Mouse (Mus musculus): ENCODE measurements around the gene Crhbp. TPM values are rescaled to one million over a fixed set of nuclear protein-coding genes. Genes with fewer than 3 reads are reported as not detected.

Gene Crhbp
- 0.14 TPM for polyA plus RNA-seq (2015; fragmentation: Illumina TruSeq; extraction: RNeasy Lipid Tissue Mini Kit (QIAGEN cat#74804); ENCODE audit: insufficient read depth, low replicate concordance)

DNA sequence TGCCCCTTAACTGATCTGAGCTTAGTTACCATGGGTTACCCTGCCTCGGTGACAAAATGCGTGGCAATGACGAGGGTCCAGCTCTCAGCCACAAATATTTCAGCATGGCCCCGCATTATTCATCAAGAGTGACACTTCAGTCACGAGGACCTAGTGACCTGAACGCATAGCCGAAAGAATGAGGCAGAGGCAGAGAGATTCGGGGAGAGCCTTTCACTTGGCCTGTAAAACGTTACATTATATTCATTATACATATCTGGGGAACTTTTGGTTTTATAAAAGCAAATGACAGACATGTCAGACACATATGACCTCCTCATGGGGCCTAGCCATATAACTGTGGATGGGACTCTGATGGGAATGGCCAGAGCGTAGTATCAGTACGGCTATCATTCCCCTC, at the start of gene Crhbp:
Crhbp (minus strand) TSS at position 101 of the 400 bp plus-strand sequence.

DNA sequence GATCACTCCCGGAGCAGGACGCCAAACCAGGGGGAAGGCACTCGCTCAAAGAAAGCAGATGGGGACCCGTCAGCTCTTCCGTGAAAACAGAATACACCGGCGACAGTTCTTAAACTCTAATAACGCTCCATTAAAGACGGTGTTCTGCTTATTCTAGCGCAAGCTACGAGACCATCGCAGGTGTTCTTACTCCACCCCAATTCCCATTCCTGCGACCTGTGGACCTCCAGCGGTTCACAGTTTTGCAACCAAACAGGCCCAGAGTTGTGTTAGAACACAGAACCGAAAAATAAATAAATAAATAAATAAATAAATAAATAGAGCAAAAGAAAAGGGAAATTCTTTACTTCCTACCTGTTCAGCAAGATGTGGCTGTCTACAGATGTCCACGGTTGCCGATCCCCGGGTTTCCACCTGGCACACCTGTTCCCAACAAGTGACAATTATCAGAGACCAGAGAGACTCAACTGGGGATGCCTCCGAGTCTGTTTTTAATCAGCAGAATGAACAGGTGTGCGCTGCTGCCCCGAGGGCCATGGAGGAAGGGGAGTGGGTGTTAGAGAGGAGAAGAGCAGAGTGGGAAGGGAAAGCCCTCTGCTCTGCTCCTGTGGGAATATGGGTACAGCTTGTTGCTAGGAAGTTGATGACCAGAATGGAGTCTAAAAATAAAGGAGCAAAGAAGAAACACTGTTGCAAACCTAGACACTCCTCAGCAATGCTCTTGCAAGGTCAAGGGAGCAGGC, 34.1 kb upstream of the Crhbp start, which contains the start of gene S100z:
S100z (minus strand) TSS at position 51 of the 743 bp plus-strand sequence.

Other genes with a start within 250 kb of the Crhbp start
- 2.7 TPM for gene Pde8b, start 194.6 kb downstream of the Crhbp start, polyA plus RNA-seq (2015; fragmentation: Illumina TruSeq; extraction: RNeasy Lipid Tissue Mini Kit (QIAGEN cat#74804); ENCODE audit: insufficient read depth, low replicate concordance)
- 11.2 TPM for gene Zbed3, start 121.3 kb downstream of the Crhbp start, polyA plus RNA-seq (2015; fragmentation: Illumina TruSeq; extraction: RNeasy Lipid Tissue Mini Kit (QIAGEN cat#74804); ENCODE audit: insufficient read depth, low replicate concordance)
- 40.7 TPM for gene Aggf1, start 69.6 kb downstream of the Crhbp start, polyA plus RNA-seq (2015; fragmentation: Illumina TruSeq; extraction: RNeasy Lipid Tissue Mini Kit (QIAGEN cat#74804); ENCODE audit: insufficient read depth, low replicate concordance)
- gene S100z, start 33.8 kb upstream of the Crhbp start, polyA plus RNA-seq (2015; fragmentation: Illumina TruSeq; extraction: RNeasy Lipid Tissue Mini Kit (QIAGEN cat#74804); ENCODE audit: insufficient read depth, low replicate concordance), result not detected
- 9.7 TPM for gene F2rl1, start 80.3 kb upstream of the Crhbp start, polyA plus RNA-seq (2015; fragmentation: Illumina TruSeq; extraction: RNeasy Lipid Tissue Mini Kit (QIAGEN cat#74804); ENCODE audit: insufficient read depth, low replicate concordance)
- gene F2r, start 173.6 kb upstream of the Crhbp start, polyA plus RNA-seq (2015; fragmentation: Illumina TruSeq; extraction: RNeasy Lipid Tissue Mini Kit (QIAGEN cat#74804); ENCODE audit: insufficient read depth, low replicate concordance), result 36.8 TPM